Mouse (Mus musculus) brain, adult 10 weeks (tissue): ENCODE data around the gene Gm11114. TPM values are rescaled to one million over a fixed set of nuclear protein-coding genes. Genes with fewer than 3 reads are reported as not detected.

Experiments
- polyA plus RNA-seq: library from polyadenylated mRNA; stranded (reverse); fragments of 350-450 nt; fragmentation: Illumina TruSeq; extraction: RNeasy Lipid Tissue Mini Kit (QIAGEN cat#74804); gene quantifications from one replicate; pipeline ENCODE4 v1.2.3, GENCODE M21; 2015; ENCODE audit warnings: low read depth, low replicate concordance

Gene Gm11114
- polyA plus RNA-seq, result not detected

DNA sequence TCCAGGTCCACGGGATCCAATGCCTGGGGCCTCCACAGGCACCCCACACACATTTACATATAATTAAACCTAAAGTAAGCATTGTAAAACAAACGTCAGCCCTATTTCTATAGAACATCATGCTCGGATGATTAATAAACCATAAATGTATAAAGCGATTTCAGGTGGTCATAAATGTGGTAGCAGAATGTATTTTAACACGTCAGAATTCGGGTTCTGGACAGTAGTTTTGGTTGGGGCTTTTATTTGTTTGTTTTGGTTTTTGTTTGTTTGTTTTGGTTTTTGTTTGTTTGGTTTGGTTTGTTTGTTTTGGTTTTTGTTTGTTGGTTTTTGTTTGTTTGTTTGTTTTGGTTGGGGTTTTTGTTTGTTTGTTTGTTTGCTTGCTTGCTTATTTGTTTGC is at the start of gene Gm11114:
TSS of gene Gm11114 (plus strand) at position 301 of the 400 bp plus-strand sequence.

DNA sequence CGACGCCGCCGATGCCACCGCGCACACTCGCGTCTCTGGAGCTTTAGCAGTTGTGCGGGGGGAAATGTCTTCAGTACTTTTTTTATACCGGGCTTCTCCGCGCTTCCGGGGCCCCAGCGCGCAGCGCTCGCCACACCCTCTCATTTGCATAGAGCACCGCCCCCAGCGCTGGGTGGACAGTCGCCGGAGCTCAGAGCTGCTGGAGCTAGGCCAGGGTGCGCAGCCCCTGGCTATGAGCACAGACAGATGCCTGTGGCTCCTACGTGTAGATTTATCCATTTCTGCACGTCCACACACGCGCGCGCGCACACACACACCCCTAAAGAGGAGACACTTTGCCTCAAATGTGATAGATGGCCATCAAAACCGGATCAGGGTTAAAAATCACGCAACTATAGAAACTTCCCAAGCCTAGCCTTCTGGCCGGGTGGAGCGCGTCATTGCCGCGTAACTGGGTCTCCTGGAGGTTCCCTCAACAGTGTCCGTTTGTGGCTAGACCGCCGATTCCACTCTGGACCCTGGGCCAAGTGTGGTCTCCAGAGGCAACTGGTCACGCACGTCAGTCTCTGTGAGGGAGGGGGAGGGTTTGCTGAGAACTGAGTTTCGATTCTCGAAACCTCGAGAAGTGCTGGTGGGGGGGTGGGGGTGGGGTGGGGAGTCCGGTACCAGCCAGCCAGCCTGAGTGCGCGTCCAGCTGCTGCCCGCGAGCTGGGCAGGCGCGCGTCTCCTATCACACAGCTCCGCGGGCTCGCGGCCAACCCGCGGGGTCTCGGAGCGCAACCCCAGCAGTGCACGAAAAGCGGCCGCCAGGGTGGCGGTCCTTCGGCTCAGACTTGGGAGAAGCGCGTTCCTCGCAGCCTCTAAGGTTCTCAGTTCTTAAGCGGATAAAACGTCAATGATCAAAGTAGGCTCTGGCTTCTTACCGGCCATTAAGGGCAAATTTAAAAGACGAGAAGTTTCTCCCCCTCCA is 15.0 kb downstream of the Gm11114 start, which contains the start of gene Tent5a:
TSS of gene Tent5a (minus strand) at position 107 of the 970 bp plus-strand sequence.

Other genes with a start within 250 kb of the Gm11114 start
- gene Tent5a, start 14.6 kb downstream of the Gm11114 start, polyA plus RNA-seq, result 3.4 TPM